Mouse (Mus musculus) liver, postnatal 0 days (tissue): Measurements from ENCODE around the gene Ttc21a.

Experiments
- CTCF ChIP-seq: sonication (generic); IDR thresholded peaks from 2 replicates; pipeline ENCODE4 v1.5.1; 2016; ENCODE audit warnings: antibody characterized with exemption, low read depth
- EP300 ChIP-seq: IDR thresholded peaks from 2 replicates; pipeline ENCODE4 v1.6.1; 2016; ENCODE audit warnings: antibody characterized with exemption, low read depth, mild to moderate bottlenecking

DNA sequence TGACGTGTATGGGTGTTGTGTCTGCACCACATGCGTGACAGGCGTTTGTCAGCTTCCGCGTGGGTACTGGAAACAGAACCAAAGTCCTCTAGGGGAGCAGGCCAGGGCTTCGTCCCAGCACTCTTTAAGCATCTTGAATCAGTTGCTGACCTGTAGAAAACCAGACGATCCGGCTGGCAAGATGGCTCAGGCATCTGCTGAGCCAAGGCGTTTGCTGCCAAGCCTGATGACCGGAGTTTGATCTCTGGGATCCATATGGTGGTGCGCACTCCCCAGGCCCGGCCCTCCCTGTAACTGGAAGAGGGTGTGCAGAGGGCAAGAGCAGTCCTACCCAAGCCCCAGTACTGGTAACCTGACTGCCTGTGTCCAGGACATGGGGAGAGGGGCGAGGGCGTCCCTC lies 4.5 kb downstream of the Ttc21a start:
- no peak for TF ChIP-seq CTCF
- no peak for TF ChIP-seq EP300
